ENCODE assay signal across 8 mouse cellular contexts in the genomic region with DNA sequence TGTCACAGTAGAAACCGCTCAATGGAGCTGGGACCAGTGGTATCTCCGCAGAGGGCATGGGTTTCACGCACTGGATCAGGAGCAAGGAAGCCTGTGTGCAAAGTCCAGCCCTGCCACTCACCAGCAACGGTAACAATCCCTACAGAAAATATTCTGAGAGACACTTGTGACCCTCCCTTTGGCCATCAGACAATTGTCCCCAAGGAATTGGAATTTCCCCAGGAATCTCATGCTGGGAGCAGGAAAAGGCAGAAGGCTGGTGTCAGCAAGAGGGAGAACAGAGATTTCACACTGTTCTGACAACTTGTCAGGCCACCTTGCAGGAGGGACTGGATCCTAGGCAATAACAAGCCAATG.
A peak's percentile ranks its signal among the peaks of the same experiment; 100 is the strongest.
DNase-seq lines count a peak whose midpoint lies in the region; ATAC-seq and TF ChIP-seq lines count a peak whose summit lies in the region.

No protein-coding gene starts in this region.

- peak overlapping the region; percentile 35 for H3K4me2 ChIP-seq in intestine, embryonic 14.5 days (ENCODE audit: low read length)
- H3K4me2 ChIP-seq in intestine, postnatal 0 days (replicated peaks; ENCODE audit: low read depth), result no peak overlapping the region
- H3K4me2 ChIP-seq in forebrain, embryonic 14.5 days (ENCODE audit: low read length), result peak overlapping the region; percentile 20; the same call in 1 of the 2 replicates
- H3K4me2 ChIP-seq in liver, embryonic 15.5 days, result no peak overlapping the region

- TF ChIP-seq CTCF in intestine, postnatal 0 days (IDR thresholded peaks at IDR 0.05; ENCODE audit: low read depth), result no peak
- no peak for TF ChIP-seq CTCF in thymus, adult 2 months (IDR thresholded peaks at IDR 0.05; ENCODE audit: borderline replicate concordance, control insufficient read depth, extremely low read depth, insufficient read depth, low read length, poor library complexity)

- H3K27ac ChIP-seq in intestine, embryonic 14.5 days (ENCODE audit: low read depth), result peak overlapping the region; percentile 84
- H3K27ac ChIP-seq in intestine, postnatal 0 days (ENCODE audit: low read depth, low read length), result no peak overlapping the region
- peak overlapping the region; percentile 87 for H3K27ac ChIP-seq in embryonic facial prominence, embryonic 10.5 days (replicated peaks)
- peak overlapping the region; percentile 63 for H3K27ac ChIP-seq in forebrain, embryonic 14.5 days (ENCODE audit: low read depth, low read length)
- H3K27ac ChIP-seq in liver, embryonic 15.5 days (replicated peaks), result peak overlapping the region; percentile 38; the same call in 1 of the 2 replicates
- no peak overlapping the region for H3K27ac ChIP-seq in thymus, adult 2 months (ENCODE audit: control insufficient read depth, insufficient read depth, low read length)

- ATAC-seq in intestine, embryonic 14.5 days (replicated peaks; ENCODE audit: low FRiP score, low TSS enrichment, low read depth), result no peak
- ATAC-seq in intestine, postnatal 0 days, result no peak
- ATAC-seq in forebrain, embryonic 14.5 days, result no peak
- ATAC-seq in liver, embryonic 15.5 days (ENCODE audit: insufficient read depth), result no peak

- no peak for TF ChIP-seq POLR2A in thymus, adult 2 months (IDR thresholded peaks at IDR 0.05; ENCODE audit: control insufficient read depth, extremely low read depth, insufficient read depth, low read length, poor library complexity)

- H3K9me3 ChIP-seq in intestine, embryonic 14.5 days (ENCODE audit: control insufficient read depth, low read length), result no peaks in the 10 kb centered on the region
- H3K9me3 ChIP-seq in intestine, postnatal 0 days (ENCODE audit: control insufficient read depth), result no peaks in the 10 kb centered on the region
- no peaks in the 10 kb centered on the region for H3K9me3 ChIP-seq in embryonic facial prominence, embryonic 10.5 days
- H3K9me3 ChIP-seq in forebrain, embryonic 14.5 days (replicated peaks; ENCODE audit: control insufficient read depth, low read length), result no peaks in the 10 kb centered on the region
- no peaks in the 10 kb centered on the region for H3K9me3 ChIP-seq in liver, embryonic 15.5 days (replicated peaks)

- H3K4me1 ChIP-seq in intestine, embryonic 14.5 days (replicated peaks; ENCODE audit: control insufficient read depth, insufficient read depth, low read length), result peaks cover 76% of the 10 kb centered on the region
- H3K4me1 ChIP-seq in intestine, postnatal 0 days (replicated peaks; ENCODE audit: control insufficient read depth, insufficient read depth, low read length), result 0 out of 2 replicates have a peak, but pooled peaks cover 15% of the 10 kb centered on the region
- H3K4me1 ChIP-seq in embryonic facial prominence, embryonic 10.5 days, result peaks cover 96% of the 10 kb centered on the region
- H3K4me1 ChIP-seq in forebrain, embryonic 14.5 days (ENCODE audit: control insufficient read depth, insufficient read depth, low read length), result peaks cover 36% of the 10 kb centered on the region
- peaks cover 62% of the 10 kb centered on the region for H3K4me1 ChIP-seq in liver, embryonic 15.5 days (replicated peaks)
- 0 out of 2 replicates have a peak, but pooled peaks cover 2% of the 10 kb centered on the region for H3K4me1 ChIP-seq in thymus, adult 2 months (replicated peaks; ENCODE audit: control insufficient read depth, insufficient read depth, low read length)

- no peak overlapping the region for H3K4me3 ChIP-seq in intestine, embryonic 14.5 days (ENCODE audit: low read depth, low read length)
- H3K4me3 ChIP-seq in intestine, postnatal 0 days (ENCODE audit: low read depth, low read length), result no peak overlapping the region
- H3K4me3 ChIP-seq in embryonic facial prominence, embryonic 10.5 days, result peak overlapping the region; percentile 44
- H3K4me3 ChIP-seq in forebrain, embryonic 14.5 days (ENCODE audit: low read depth, low read length), result no peak overlapping the region
- no peak overlapping the region for H3K4me3 ChIP-seq in liver, embryonic 15.5 days (replicated peaks)
- H3K4me3 ChIP-seq in thymus, adult 2 months (ENCODE audit: control insufficient read depth, insufficient read depth, low read length), result no peak overlapping the region

- 27% methylated on average over 4 of the region's 4 CpGs for WGBS in intestine, embryonic 14.5 days
- 27% methylated on average over 4 of the region's 4 CpGs for WGBS in intestine, postnatal 0 days
- 4% methylated on average over 4 of the region's 4 CpGs for WGBS in embryonic facial prominence, embryonic 10.5 days
- 18% methylated on average over 4 of the region's 4 CpGs for whole genome bisulfite sequencing in forebrain, embryonic 14.5 days
- 21% methylated on average over 4 of the region's 4 CpGs for WGBS in liver, embryonic 15.5 days (ENCODE audit: insufficient replicate concordance)
- 91% methylated on average over 4 of the region's 4 CpGs for WGBS in thymus, adult 2 months

- H3K9ac ChIP-seq in intestine, embryonic 14.5 days (ENCODE audit: low read length), result no peak overlapping the region
- no peak overlapping the region for H3K9ac ChIP-seq in intestine, postnatal 0 days (ENCODE audit: low read depth, low read length)
- H3K9ac ChIP-seq in forebrain, embryonic 14.5 days (ENCODE audit: low read length), result peak overlapping the region; percentile 41
- no peak overlapping the region for H3K9ac ChIP-seq in liver, embryonic 15.5 days

- DNase-seq in intestine, embryonic 14.5 days (ENCODE audit: low spot score), result no peak
- DNase-seq in embryonic facial prominence, embryonic 10.5 days (ENCODE audit: low spot score), result no peak
- DNase-seq in forebrain, embryonic 14.5 days (ENCODE audit: low spot score), result no peak
- no peak for DNase-seq in cerebellum, postnatal 4 days (ENCODE audit: low spot score in 2 of 2)
- no peak for DNase-seq in thymus, adult 2 months
- no peak for DNase-seq in adrenal gland, adult 8-10 months

- no peaks in the 10 kb centered on the region for H3K27me3 ChIP-seq in intestine, embryonic 14.5 days (replicated peaks; ENCODE audit: control insufficient read depth, insufficient read depth, low read length)
- no peaks in the 10 kb centered on the region for H3K27me3 ChIP-seq in intestine, postnatal 0 days (replicated peaks; ENCODE audit: control insufficient read depth, insufficient read depth, low read length)
- H3K27me3 ChIP-seq in embryonic facial prominence, embryonic 10.5 days (replicated peaks; ENCODE audit: low read depth, poor library complexity, severe bottlenecking), result no peaks in the 10 kb centered on the region
- H3K27me3 ChIP-seq in forebrain, embryonic 14.5 days (replicated peaks; ENCODE audit: control insufficient read depth, insufficient read depth, low read length), result no peaks in the 10 kb centered on the region
- peaks cover 9% of the 10 kb centered on the region for H3K27me3 ChIP-seq in liver, embryonic 15.5 days
- H3K27me3 ChIP-seq in thymus, adult 2 months (ENCODE audit: control insufficient read depth, insufficient read depth, low read length), result no peaks in the 10 kb centered on the region

- H3K36me3 ChIP-seq in intestine, embryonic 14.5 days (ENCODE audit: control insufficient read depth, insufficient read depth, low read length), result no peaks in the 10 kb centered on the region
- peaks cover 4% of the 10 kb centered on the region; the same call in 1 of the 2 replicates for H3K36me3 ChIP-seq in intestine, postnatal 0 days (ENCODE audit: control insufficient read depth, insufficient read depth)
- peaks cover 6% of the 10 kb centered on the region for H3K36me3 ChIP-seq in embryonic facial prominence, embryonic 10.5 days (replicated peaks)
- H3K36me3 ChIP-seq in forebrain, embryonic 14.5 days (ENCODE audit: control insufficient read depth, insufficient read depth, low read length), result no peaks in the 10 kb centered on the region
- no peaks in the 10 kb centered on the region for H3K36me3 ChIP-seq in liver, embryonic 15.5 days (replicated peaks)
- H3K36me3 ChIP-seq in thymus, adult 2 months (ENCODE audit: control insufficient read depth, insufficient read depth, low read length), result no peaks in the 10 kb centered on the region

Comparison
In these comparisons a context has a peak if more than half of its experiments do, and no peak if none do; other contexts are left out.
1. H3K27ac ChIP-seq: peak in intestine, embryonic 14.5 days (single experiment), embryonic facial prominence, embryonic 10.5 days (single experiment), forebrain, embryonic 14.5 days (single experiment) and liver, embryonic 15.5 days (single experiment); none in intestine, postnatal 0 days (single experiment) and thymus, adult 2 months (single experiment).
2. H3K4me2 ChIP-seq: peak in intestine, embryonic 14.5 days (single experiment) and forebrain, embryonic 14.5 days (single experiment); none in intestine, postnatal 0 days (single experiment) and liver, embryonic 15.5 days (single experiment).